Mouse (Mus musculus) C2C12 (cell line): Measurements from ENCODE around the gene Acvr1. TPM values are rescaled to one million over a fixed set of nuclear protein-coding genes. Genes with fewer than 3 reads are reported as not detected.

Source experiments
- H3K27me3 ChIP-seq: one replicate; pipeline ENCODE4 v1.6.1; 2011; ENCODE audit not compliant: control insufficient read depth, insufficient read depth, insufficient read length
- H3K36me3 ChIP-seq: one replicate; pipeline ENCODE4 v1.6.1; 2011; ENCODE audit not compliant: control insufficient read depth, insufficient read depth
- H3K4me3 ChIP-seq: one replicate; pipeline ENCODE4 v1.5.1; 2011; ENCODE audit warnings: mild to moderate bottlenecking, control low read depth; ENCODE audit not compliant: poor library complexity, insufficient read depth, severe bottlenecking
- H3K79me2 ChIP-seq: one replicate; pipeline ENCODE4 v1.6.1; 2011; ENCODE audit not compliant: control insufficient read depth, insufficient read depth
- H3K79me3 ChIP-seq: one replicate; pipeline ENCODE4 v1.6.1; 2011; ENCODE audit warnings: low read depth, control low read depth
- H3ac ChIP-seq: one replicate; pipeline ENCODE3; 2011; ENCODE audit warnings: low read depth; ENCODE audit not compliant: control insufficient read depth, insufficient read length
- CEBPB ChIP-seq: IDR thresholded peaks from one replicate; pipeline ENCODE4 v1.6.1; 2011; ENCODE audit warnings: low read depth, mild to moderate bottlenecking, control low read depth, moderate library complexity
- CTCF ChIP-seq: IDR thresholded peaks from one replicate; pipeline ENCODE4 v1.5.1; 2011; ENCODE audit not compliant: control insufficient read depth, insufficient read depth, insufficient read length
- FOSL1 ChIP-seq: IDR thresholded peaks from one replicate; pipeline ENCODE4 v1.8.0; 2011; ENCODE audit warnings: mild to moderate bottlenecking, low read length; ENCODE audit not compliant: poor library complexity, insufficient read depth, severe bottlenecking
- MAX ChIP-seq: IDR thresholded peaks from one replicate; pipeline ENCODE4 v1.6.1; 2011; ENCODE audit warnings: mild to moderate bottlenecking, control low read depth
- MYOD1 ChIP-seq: IDR thresholded peaks from one replicate; pipeline ENCODE4 v1.6.1; 2011; ENCODE audit warnings: low read depth; ENCODE audit not compliant: control insufficient read depth, insufficient read length
- MYOG ChIP-seq: IDR thresholded peaks from one replicate; pipeline ENCODE4 v1.6.1; 2011; ENCODE audit not compliant: control insufficient read depth, insufficient read length; ENCODE audit errors: extremely low read depth
- USF1 ChIP-seq: IDR thresholded peaks from one replicate; pipeline ENCODE4 v1.6.1; 2011; ENCODE audit warnings: low read depth, mild to moderate bottlenecking, control low read depth, moderate library complexity
- polyA plus RNA-seq: library from polyadenylated mRNA; unstranded; fragments of >200 nt; fragmentation: generic; extraction: Trizol; gene quantifications from one replicate; pipeline ENCODE4 v1.2.1, GENCODE M21; 2012; ENCODE audit warnings: missing spikeins

Gene Acvr1
- polyA plus RNA-seq, 1 experiment, result 37.2 TPM

- TF ChIP-seq CEBPB (no peak), FOSL1 (no peak), USF1 (no peak), MYOG (no peak), CTCF (no peak)
These were observed 14.7 kb downstream of the Acvr1 start for GRCm38 (mm10) chr2:58552296-58552695.

GRCm38 (mm10) chr2:58551866-58552265, 15.1 kb downstream of the Acvr1 start:
- Histone ChIP-seq H3K4me3 (no peak overlapping the region), H3K27me3 (no peaks in the 10 kb centered on the region), H3K79me3 (peaks cover 96% of the 10 kb centered on the region), H3ac (no peak overlapping the region), H3K36me3 (no peaks in the 10 kb centered on the region), H3K79me2 (peaks cover 100% of the 10 kb centered on the region)
- TF ChIP-seq MYOG (no peak), USF1 (no peak), FOSL1 (no peak), CTCF (no peak), MAX (no peak)

More at GRCm38 (mm10) chr2:58552296-58552695, 14.7 kb downstream of the Acvr1 start:
- H3K79me2 ChIP-seq, result peaks cover 100% of the 10 kb centered on the region
- no peaks in the 10 kb centered on the region for H3K36me3 ChIP-seq
- no peak overlapping the region for H3ac ChIP-seq
- no peaks in the 10 kb centered on the region for H3K27me3 ChIP-seq
- H3K79me3 ChIP-seq, result peaks cover 99% of the 10 kb centered on the region
- H3K4me3 ChIP-seq, result no peak overlapping the region

DNA sequence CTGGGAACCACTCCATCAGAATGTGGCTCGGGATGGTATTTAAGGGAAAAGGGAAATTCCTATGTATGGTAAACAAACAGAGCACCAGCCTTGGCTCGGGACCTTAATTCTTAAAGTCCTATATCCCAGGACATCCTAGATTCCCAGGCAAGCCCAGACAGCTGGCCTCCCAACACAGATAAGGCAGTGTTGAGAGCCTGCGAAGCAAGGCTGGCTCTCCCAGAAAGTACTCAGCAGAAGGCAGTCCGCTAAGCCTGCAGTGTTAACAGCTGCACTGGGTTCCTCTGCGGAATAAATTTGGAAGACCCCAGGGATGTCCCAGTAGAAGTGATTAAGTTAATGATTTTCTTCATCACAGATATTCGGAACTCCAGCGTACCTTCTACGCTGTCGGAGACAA, 16.5 kb downstream of the Acvr1 start:
- H3K4me3 ChIP-seq, result no peak overlapping the region
- TF ChIP-seq MYOG (no peak), CTCF (no peak), FOSL1 (no peak), USF1 (no peak), CEBPB (no peak), MAX (no peak), MYOD1 (no peak)
- H3K79me3 ChIP-seq, result peaks cover 88% of the 10 kb centered on the region
- H3K36me3 ChIP-seq, result no peaks in the 10 kb centered on the region
- H3ac ChIP-seq, result no peak overlapping the region
- no peaks in the 10 kb centered on the region for H3K27me3 ChIP-seq
- H3K79me2 ChIP-seq, result peaks cover 94% of the 10 kb centered on the region

- Histone ChIP-seq H3ac (no peak overlapping the region), H3K4me3 (no peak overlapping the region), H3K27me3 (no peaks in the 10 kb centered on the region), H3K79me3 (peaks cover 88% of the 10 kb centered on the region), H3K79me2 (peaks cover 94% of the 10 kb centered on the region), H3K36me3 (no peaks in the 10 kb centered on the region)
- no peak for TF ChIP-seq MYOG
- no peak for TF ChIP-seq CEBPB
- no peak for TF ChIP-seq CTCF
- TF ChIP-seq MYOD1, result no peak
- no peak for TF ChIP-seq USF1
- TF ChIP-seq MAX, result no peak
- TF ChIP-seq FOSL1, result no peak
These were observed 17.0 kb downstream of the Acvr1 start for GRCm38 (mm10) chr2:58549960-58550359.

DNA sequence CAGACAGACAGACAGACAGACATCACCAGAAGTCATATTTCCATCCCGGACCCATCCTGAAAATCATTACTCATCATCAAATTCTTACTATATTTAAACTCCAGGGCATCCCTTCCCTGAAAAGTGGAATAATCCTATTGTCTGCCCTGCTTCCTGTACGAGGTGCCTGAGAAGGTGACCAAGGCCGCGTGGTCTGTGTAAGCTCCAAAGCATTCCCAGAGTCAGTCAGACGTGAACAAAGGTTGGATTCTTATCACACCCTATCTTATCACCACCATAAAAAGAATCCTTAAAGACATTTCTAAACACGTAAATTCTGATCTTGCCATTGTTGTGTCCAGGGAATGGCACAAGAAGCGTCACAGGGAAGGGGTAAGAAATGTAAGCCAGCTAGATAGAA, 18.0 kb downstream of the Acvr1 start:
- H3K79me2 ChIP-seq, result peaks cover 94% of the 10 kb centered on the region
- H3ac ChIP-seq, result no peak overlapping the region
- H3K36me3 ChIP-seq, result no peaks in the 10 kb centered on the region
- H3K4me3 ChIP-seq, result no peak overlapping the region
- no peaks in the 10 kb centered on the region for H3K27me3 ChIP-seq
- TF ChIP-seq MYOD1 (no peak), CEBPB (no peak), USF1 (no peak)
- H3K79me3 ChIP-seq, result peaks cover 88% of the 10 kb centered on the region

- peaks cover 88% of the 10 kb centered on the region for H3K79me3 ChIP-seq
- H3K79me2 ChIP-seq, result peaks cover 94% of the 10 kb centered on the region
- no peak overlapping the region for H3ac ChIP-seq
- H3K36me3 ChIP-seq, result no peaks in the 10 kb centered on the region
- H3K4me3 ChIP-seq, result no peak overlapping the region
- no peaks in the 10 kb centered on the region for H3K27me3 ChIP-seq
- TF ChIP-seq CEBPB (no peak), CTCF (no peak), MYOD1 (no peak), FOSL1 (peak; percentile 90), MYOG (no peak), USF1 (no peak)
These were observed 20.7 kb downstream of the Acvr1 start for GRCm38 (mm10) chr2:58546264-58546663.
